Mouse (Mus musculus) lung, postnatal 0 days (tissue): ENCODE data around the gene Ppp2r5b.

Source experiments
- CTCF ChIP-seq: IDR thresholded peaks from 2 replicates; pipeline ENCODE4 v1.5.1; 2016; ENCODE audit warnings: antibody characterized with exemption, mild to moderate bottlenecking
- EP300 ChIP-seq: IDR thresholded peaks from 2 replicates; pipeline ENCODE4 v1.6.1; 2016; ENCODE audit warnings: antibody characterized with exemption, mild to moderate bottlenecking, control low read depth

DNA sequence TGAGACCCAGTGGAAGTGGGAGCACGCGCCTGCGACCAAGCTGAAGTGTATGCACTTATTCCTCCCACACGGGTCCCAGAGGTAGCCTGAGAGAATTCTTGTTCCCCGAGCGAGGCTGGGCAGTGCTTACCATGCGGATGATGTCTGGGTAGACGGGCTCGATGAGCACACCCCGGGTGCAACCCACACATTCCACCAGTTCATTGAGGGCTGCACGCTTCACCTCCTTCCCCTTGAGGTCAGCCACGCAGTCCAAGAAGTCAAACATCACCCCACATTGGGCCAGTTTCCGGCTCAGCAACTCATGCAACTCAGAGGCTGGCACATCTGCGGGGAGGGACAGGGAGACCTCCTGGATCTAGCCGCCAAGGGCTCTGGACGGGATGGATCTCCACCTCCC lies 2.0 kb downstream of the Ppp2r5b start:
- TF ChIP-seq CTCF (no peak), EP300 (no peak)
